Mouse (Mus musculus) hindbrain, postnatal 0 days (tissue): ENCODE measurements at regions not wholly inside any gene's neighbourhood (a gene's known extent, or its start where the extent isn't known, plus 50 kb on each side); places are given as distances from the start of the nearest gene placed in this dataset.
A peak's percentile ranks its signal among the peaks of the same experiment; 100 is the strongest.
"Not testable (repeated sequence)": the region's sequence is repeated elsewhere in the genome, so short reads cannot be mapped to it uniquely, and the experiment has no call there.

Experiments used
- ATAC-seq: fragments of 200-750 bp; cut with Nextera tagmentation; 2 replicates; pipeline ENCODE4 v1.8.0; 2017; ENCODE audit warnings: mild to moderate bottlenecking, moderate TSS enrichment, moderate library complexity
- DNase-seq: peaks from one replicate; pipeline ENCODE4 v3.0.0-alpha.2; 2015; ENCODE audit warnings: low spot score
- H3K27ac ChIP-seq: fragments of 300-500 bp; sonication (generic); 2 replicates; pipeline ENCODE4 v1.5.1; 2014; ENCODE audit warnings: mild to moderate bottlenecking
- H3K27me3 ChIP-seq: fragments of 300-500 bp; sonication (generic); 2 replicates; pipeline ENCODE4 v1.6.1; 2014; ENCODE audit warnings: low read length, mixed read lengths; ENCODE audit not compliant: insufficient read depth
- H3K36me3 ChIP-seq: fragments of 300-500 bp; sonication (generic); 2 replicates; pipeline ENCODE4 v1.6.1; 2014; ENCODE audit warnings: low read length, mixed read lengths; ENCODE audit not compliant: insufficient read depth
- H3K4me1 ChIP-seq: fragments of 300-500 bp; sonication (generic); 2 replicates; pipeline ENCODE4 v1.6.1; 2014; ENCODE audit warnings: antibody characterized with exemption, low read length, mixed read lengths; ENCODE audit not compliant: insufficient read depth
- H3K4me2 ChIP-seq: fragments of 300-500 bp; sonication (generic); 2 replicates; pipeline ENCODE4 v1.6.1; 2014; ENCODE audit warnings: low read depth, mild to moderate bottlenecking, low read length, moderate library complexity, mixed read lengths
- H3K4me3 ChIP-seq: fragments of 300-500 bp; sonication (generic); 2 replicates; pipeline ENCODE4 v1.5.1; 2014; ENCODE audit warnings: low read length
- H3K9ac ChIP-seq: fragments of 300-500 bp; sonication (generic); replicated peaks from 2 replicates; pipeline ENCODE4 v1.6.1; 2014; ENCODE audit warnings: mild to moderate bottlenecking, low read length, moderate library complexity, mixed read lengths
- H3K9me3 ChIP-seq: fragments of 300-500 bp; sonication (generic); 2 replicates; pipeline ENCODE4 v1.6.1; 2016; ENCODE audit warnings: low read length, mixed read lengths
- CTCF ChIP-seq: IDR thresholded peaks from 2 replicates; pipeline ENCODE4 v1.5.1; 2016; ENCODE audit warnings: antibody characterized with exemption, control low read depth, low read depth
- WGBS: fragments of 180-500 bp; shearing (Covaris S2); extraction: QIAGEN DNeasy Blood & Tissue Kit; methylation state at CpG from one replicate; pipeline ENCODE4 v1.1.7; 2014; 5-methylcytosine and 5-hydroxymethylcytosine counted together

GRCm38 (mm10) chr2:98263641-98264040, 398.4 kb upstream of the Gm10801 start:
- ATAC-seq (no peak), DNase-seq (no peak)
- no peaks in the 10 kb centered on the region for H3K36me3 ChIP-seq
- no peak overlapping the region for H3K9ac ChIP-seq
- TF ChIP-seq CTCF = no peak
- no peak overlapping the region for H3K4me2 ChIP-seq
- H3K4me1 ChIP-seq = no peaks in the 10 kb centered on the region
- no peak overlapping the region for H3K27ac ChIP-seq
- no peaks in the 10 kb centered on the region for H3K9me3 ChIP-seq
- H3K27me3 ChIP-seq = no peaks in the 10 kb centered on the region
- WGBS = 49% methylated on average over 1 of the region's 1 CpGs
- H3K4me3 ChIP-seq = no peak overlapping the region

DNA sequence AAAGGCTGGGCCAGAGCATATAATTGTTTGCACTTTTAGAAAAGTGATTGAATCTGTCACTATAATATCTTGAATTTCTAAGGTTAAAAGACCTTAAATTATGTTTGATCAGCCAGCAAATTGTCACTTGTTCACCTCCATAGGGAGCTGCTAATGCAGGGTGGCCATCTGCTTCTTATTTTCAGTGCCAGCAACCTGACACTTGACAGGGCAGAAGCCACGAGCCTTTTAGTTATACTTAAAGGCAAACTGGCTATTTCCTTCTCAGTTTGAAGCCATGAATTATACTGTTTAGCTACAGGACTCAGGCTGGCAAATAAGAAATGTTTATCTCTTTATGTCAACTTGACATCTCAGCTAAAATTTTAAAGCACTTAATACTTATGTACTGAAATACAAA, 392.5 kb upstream of the Gm10801 start:
- peak; percentile 58; the same call in 1 of the 2 replicates for ATAC-seq
- H3K27me3 ChIP-seq = no peaks in the 10 kb centered on the region
- H3K4me2 ChIP-seq = no peak overlapping the region
- no peak for TF ChIP-seq CTCF
- H3K9me3 ChIP-seq = no peaks in the 10 kb centered on the region
- H3K4me1 ChIP-seq = no peaks in the 10 kb centered on the region
- 21% methylated on average over 1 of the region's 1 CpGs for WGBS
- H3K36me3 ChIP-seq = no peaks in the 10 kb centered on the region
- H3K27ac ChIP-seq = no peak overlapping the region
- no peak overlapping the region for H3K4me3 ChIP-seq
- no peak overlapping the region for H3K9ac ChIP-seq
- DNase-seq = peak; percentile 67

DNA sequence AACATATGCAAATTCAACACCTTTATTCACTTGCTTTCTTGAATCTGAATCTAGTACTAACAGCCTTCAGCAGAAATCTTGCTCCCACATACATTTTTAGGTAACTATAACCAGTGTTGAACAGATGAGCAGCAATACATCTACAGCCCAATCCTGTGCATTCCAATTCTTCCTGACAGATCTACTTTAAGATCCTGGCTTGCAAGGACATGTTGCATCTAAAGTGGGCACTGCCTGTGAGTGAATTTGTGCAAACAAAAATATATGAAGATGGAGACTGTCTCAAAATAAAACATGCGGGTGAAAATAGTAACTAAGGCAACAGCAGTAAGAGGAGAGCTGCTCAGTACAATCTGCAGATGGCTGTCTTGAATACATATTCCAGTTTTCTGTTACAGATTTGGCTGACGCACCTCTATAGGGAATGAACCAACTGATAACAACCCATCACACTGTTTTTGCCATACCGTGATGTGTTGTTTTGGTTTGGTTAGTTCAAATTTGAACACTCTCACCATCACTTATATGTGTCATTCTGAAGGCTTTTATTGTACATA, 375.2 kb upstream of the Gm10801 start:
- no peaks in the 10 kb centered on the region for H3K27me3 ChIP-seq
- TF ChIP-seq CTCF = no peak
- 90% methylated on average over 3 of the region's 3 CpGs for WGBS
- no peak overlapping the region for H3K9ac ChIP-seq
- H3K4me2 ChIP-seq = no peak overlapping the region
- ATAC-seq (no peak), DNase-seq (no peak)
- H3K4me1 ChIP-seq = no peaks in the 10 kb centered on the region
- no peaks in the 10 kb centered on the region for H3K36me3 ChIP-seq
- no peak overlapping the region for H3K27ac ChIP-seq
- no peak overlapping the region for H3K4me3 ChIP-seq
- no peaks in the 10 kb centered on the region for H3K9me3 ChIP-seq

DNA sequence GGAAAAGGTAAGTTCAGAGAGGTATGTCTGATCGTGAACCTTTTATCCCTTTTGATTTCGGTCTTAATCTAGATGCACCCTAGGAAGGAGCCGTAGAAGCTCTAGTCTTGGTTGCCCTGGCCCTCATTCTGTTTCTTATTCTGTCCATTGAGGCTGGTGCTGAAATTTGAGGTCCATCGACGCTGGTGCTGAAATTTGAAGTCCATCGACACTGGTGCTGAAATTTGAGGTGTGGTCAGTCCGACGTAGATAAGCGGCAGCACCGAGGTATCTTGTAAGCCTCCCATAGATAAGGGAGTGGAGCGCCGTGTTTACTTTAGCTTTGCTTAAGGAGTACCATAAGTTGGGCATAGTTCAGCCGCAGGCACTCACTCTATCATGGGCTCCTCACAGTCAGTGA, 332.0 kb upstream of the Gm10801 start:
- not testable (repeated sequence) for H3K27me3 ChIP-seq, DNase-seq, H3K9ac ChIP-seq, H3K27ac ChIP-seq, H3K9me3 ChIP-seq, H3K4me2 ChIP-seq, H3K4me1 ChIP-seq, H3K4me3 ChIP-seq, ATAC-seq, H3K36me3 ChIP-seq
- 89% methylated on average over 13 of the region's 13 CpGs for WGBS

DNA sequence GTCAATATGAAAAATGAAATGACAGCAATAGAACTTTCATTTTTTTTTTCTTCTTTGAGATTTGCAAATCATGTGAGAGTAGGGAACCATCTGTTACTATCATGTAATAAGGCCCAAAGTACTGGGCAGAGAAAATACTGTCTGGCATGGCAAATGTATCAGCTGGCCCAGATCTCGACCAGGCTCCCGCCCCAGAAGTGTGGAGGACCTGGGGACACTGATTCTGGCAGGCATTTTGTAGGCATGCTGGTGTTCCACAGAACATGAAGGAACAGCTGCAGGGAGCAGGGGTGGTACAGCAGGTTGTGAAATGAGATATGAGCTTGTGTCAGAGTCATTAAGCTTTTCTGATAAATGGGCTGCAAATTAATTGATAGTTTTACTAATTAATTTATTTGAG, 307.8 kb upstream of the Gm10801 start:
- ATAC-seq = peak; percentile 86

DNA sequence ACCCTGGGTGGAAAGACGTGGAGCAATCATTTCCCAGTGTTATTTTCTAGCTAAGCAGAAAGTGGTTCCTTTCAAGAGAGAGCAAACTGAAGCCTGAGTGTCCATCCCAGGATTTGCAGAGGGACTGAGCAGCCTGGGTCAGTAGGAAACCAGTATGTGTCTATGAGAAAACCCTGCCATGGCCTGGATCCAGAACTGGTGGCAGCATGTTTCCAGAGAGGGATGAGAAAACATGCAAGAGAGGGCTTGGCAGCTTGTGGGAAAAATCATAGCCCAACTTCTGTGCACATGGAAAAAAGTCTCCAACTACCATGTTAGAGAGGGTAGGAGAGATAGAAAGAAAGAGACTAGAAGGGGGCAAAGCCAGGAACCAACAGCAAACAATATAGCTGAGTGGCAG, 282.8 kb upstream of the Gm10801 start:
- H3K27ac ChIP-seq = no peak overlapping the region
- TF ChIP-seq CTCF = no peak
- no peaks in the 10 kb centered on the region for H3K27me3 ChIP-seq
- 64% methylated on average over 1 of the region's 1 CpGs for WGBS
- DNase-seq (no peak), ATAC-seq (no peak)
- no peak overlapping the region for H3K4me2 ChIP-seq
- H3K36me3 ChIP-seq = no peaks in the 10 kb centered on the region
- no peaks in the 10 kb centered on the region for H3K9me3 ChIP-seq
- no peak overlapping the region for H3K9ac ChIP-seq
- no peaks in the 10 kb centered on the region for H3K4me1 ChIP-seq
- no peak overlapping the region for H3K4me3 ChIP-seq

More for the DNA sequence above, 307.8 kb upstream of the Gm10801 start:
- H3K27me3 ChIP-seq = no peaks in the 10 kb centered on the region
- no peaks in the 10 kb centered on the region for H3K4me1 ChIP-seq
- H3K9ac ChIP-seq = no peak overlapping the region
- H3K36me3 ChIP-seq = no peaks in the 10 kb centered on the region
- no peak overlapping the region for H3K27ac ChIP-seq
- H3K4me2 ChIP-seq = no peak overlapping the region
- no peak overlapping the region for H3K4me3 ChIP-seq
- peak; percentile 53 for DNase-seq
- WGBS = 55% methylated on average over 2 of the region's 2 CpGs
- TF ChIP-seq CTCF = no peak
- H3K9me3 ChIP-seq = no peaks in the 10 kb centered on the region
